Mouse (Mus musculus): Measurements from ENCODE around the gene Gipc2. TPM values are rescaled to one million over a fixed set of nuclear protein-coding genes. Genes with fewer than 3 reads are reported as not detected.
"Not testable (repeated sequence)": the region's sequence is repeated elsewhere in the genome, so short reads cannot be mapped to it uniquely, and the experiment has no call there.

Gipc2 gene
- polyA plus RNA-seq, 1 experiment, result 36.6 TPM

GRCm38 (mm10) chr3:152149863-152150262, 16.2 kb downstream of the Gipc2 start:
- no peak for DNase-seq
- Histone ChIP-seq H3K4me1 (ENCODE audit: control insufficient read depth, insufficient read depth, low read length) (peaks cover 13% of the 10 kb centered on the region), H3K4me3 (replicated peaks; ENCODE audit: extremely low read depth, low read depth, low read length) (no peak overlapping the region)
- TF ChIP-seq POLR2A (IDR thresholded peaks at IDR 0.05; ENCODE audit: borderline replicate concordance, extremely low read depth, low read depth, low read length) (no peak), CTCF (IDR thresholded peaks at IDR 0.05; ENCODE audit: insufficient read depth, low read length) (no peak)
- 11% methylated on average over 3 of the region's 3 CpGs for whole genome bisulfite sequencing

- DNase-seq, result no peak
- TF ChIP-seq CTCF (IDR thresholded peaks at IDR 0.05; ENCODE audit: insufficient read depth, low read length) (no peak), POLR2A (IDR thresholded peaks at IDR 0.05; ENCODE audit: borderline replicate concordance, extremely low read depth, low read depth, low read length) (no peak)
- 24% methylated on average over 7 of the region's 7 CpGs for WGBS
- Histone ChIP-seq H3K4me1 (ENCODE audit: control insufficient read depth, insufficient read depth, low read length) (peaks cover 13% of the 10 kb centered on the region), H3K4me3 (replicated peaks; ENCODE audit: extremely low read depth, low read depth, low read length) (no peak overlapping the region)
Observed at GRCm38 (mm10) chr3:152149449-152149848, 16.6 kb downstream of the Gipc2 start.

- H3K4me1 ChIP-seq (ENCODE audit: control insufficient read depth, insufficient read depth, low read length), result peaks cover 13% of the 10 kb centered on the region
- 55% methylated on average over 12 of the region's 12 CpGs for WGBS
- TF ChIP-seq POLR2A (IDR thresholded peaks at IDR 0.05; ENCODE audit: borderline replicate concordance, extremely low read depth, low read depth, low read length) (no peak), CTCF (IDR thresholded peaks at IDR 0.05; ENCODE audit: insufficient read depth, low read length) (no peak)
- no peak for DNase-seq
- H3K4me3 ChIP-seq (replicated peaks; ENCODE audit: extremely low read depth, low read depth, low read length), result no peak overlapping the region
Observed at GRCm38 (mm10) chr3:152147085-152147831, 18.8 kb downstream of the Gipc2 start.

- 53% methylated on average over 2 of the region's 2 CpGs for WGBS
- Histone ChIP-seq H3K4me3 (replicated peaks; ENCODE audit: extremely low read depth, low read depth, low read length) (no peak overlapping the region), H3K4me1 (ENCODE audit: control insufficient read depth, insufficient read depth, low read length) (peaks cover 13% of the 10 kb centered on the region)
- DNase-seq, result no peak
- TF ChIP-seq POLR2A (IDR thresholded peaks at IDR 0.05; ENCODE audit: borderline replicate concordance, extremely low read depth, low read depth, low read length) (no peak), CTCF (IDR thresholded peaks at IDR 0.05; ENCODE audit: insufficient read depth, low read length) (no peak)
Observed at GRCm38 (mm10) chr3:152145186-152145585, 20.8 kb downstream of the Gipc2 start.

GRCm38 (mm10) chr3:152142989-152143695, 22.9 kb downstream of the Gipc2 start:
- no peak for DNase-seq
- Histone ChIP-seq H3K4me1 (ENCODE audit: control insufficient read depth, insufficient read depth, low read length) (peaks cover 7% of the 10 kb centered on the region), H3K4me3 (replicated peaks; ENCODE audit: extremely low read depth, low read depth, low read length) (no peak overlapping the region)
- 36% methylated on average over 6 of the region's 6 CpGs for WGBS
- no peak for TF ChIP-seq CTCF (IDR thresholded peaks at IDR 0.05; ENCODE audit: insufficient read depth, low read length)
- TF ChIP-seq POLR2A (IDR thresholded peaks at IDR 0.05; ENCODE audit: borderline replicate concordance, extremely low read depth, low read depth, low read length), result no peak

- 79% methylated on average over 3 of the region's 3 CpGs for WGBS
- DNase-seq, result no peak
- no peak overlapping the region for H3K4me3 ChIP-seq (replicated peaks; ENCODE audit: extremely low read depth, low read depth, low read length)
- TF ChIP-seq POLR2A (IDR thresholded peaks at IDR 0.05; ENCODE audit: borderline replicate concordance, extremely low read depth, low read depth, low read length) (no peak), CTCF (IDR thresholded peaks at IDR 0.05; ENCODE audit: insufficient read depth, low read length) (no peak)
- H3K4me1 ChIP-seq (ENCODE audit: control insufficient read depth, insufficient read depth, low read length), result peaks cover 2% of the 10 kb centered on the region
Observed at GRCm38 (mm10) chr3:152142146-152142545, 23.9 kb downstream of the Gipc2 start.

- not testable (repeated sequence) for H3K4me1 ChIP-seq (ENCODE audit: control insufficient read depth, insufficient read depth, low read length); DNase-seq; H3K4me3 ChIP-seq (replicated peaks; ENCODE audit: extremely low read depth, low read depth, low read length)
- 85% methylated on average over 3 of the region's 3 CpGs for WGBS
Observed at GRCm38 (mm10) chr3:152139308-152139707, 26.7 kb downstream of the Gipc2 start.

- 89% methylated on average over 16 of the region's 16 CpGs for WGBS
- not testable (repeated sequence) for H3K4me3 ChIP-seq (replicated peaks; ENCODE audit: extremely low read depth, low read depth, low read length); DNase-seq; H3K4me1 ChIP-seq (ENCODE audit: control insufficient read depth, insufficient read depth, low read length)
Observed at GRCm38 (mm10) chr3:152136106-152136505, 29.9 kb downstream of the Gipc2 start.

- no peak for DNase-seq
- WGBS, result 53% methylated on average over 9 of the region's 9 CpGs
- Histone ChIP-seq H3K4me1 (ENCODE audit: control insufficient read depth, insufficient read depth, low read length) (no peaks in the 10 kb centered on the region), H3K4me3 (replicated peaks; ENCODE audit: extremely low read depth, low read depth, low read length) (no peak overlapping the region)
- no peak for TF ChIP-seq POLR2A (IDR thresholded peaks at IDR 0.05; ENCODE audit: borderline replicate concordance, extremely low read depth, low read depth, low read length)
- no peak for TF ChIP-seq CTCF (IDR thresholded peaks at IDR 0.05; ENCODE audit: insufficient read depth, low read length)
Observed at GRCm38 (mm10) chr3:152133621-152134020, 32.4 kb downstream of the Gipc2 start.

GRCm38 (mm10) chr3:152130963-152131362, 35.1 kb downstream of the Gipc2 start:
- no peaks in the 10 kb centered on the region for H3K4me1 ChIP-seq (ENCODE audit: control insufficient read depth, insufficient read depth, low read length)
- no peak for DNase-seq
- 66% methylated on average over 4 of the region's 4 CpGs for WGBS
- no peak for TF ChIP-seq CTCF (IDR thresholded peaks at IDR 0.05; ENCODE audit: insufficient read depth, low read length)
- no peak for TF ChIP-seq POLR2A (IDR thresholded peaks at IDR 0.05; ENCODE audit: borderline replicate concordance, extremely low read depth, low read depth, low read length)
- H3K4me3 ChIP-seq (replicated peaks; ENCODE audit: extremely low read depth, low read depth, low read length), result no peak overlapping the region

- H3K4me3 ChIP-seq (replicated peaks; ENCODE audit: extremely low read depth, low read depth, low read length); H3K4me1 ChIP-seq (ENCODE audit: control insufficient read depth, insufficient read depth, low read length); DNase-seq: not testable (repeated sequence)
- 92% methylated on average over 4 of the region's 4 CpGs for WGBS
Observed at GRCm38 (mm10) chr3:152129426-152129825, 36.6 kb downstream of the Gipc2 start.
